Mouse (Mus musculus) CH12.LX (cell line): ENCODE results near the gene Ociad1. TPM values are rescaled to one million over a fixed set of nuclear protein-coding genes. Genes with fewer than 3 reads are reported as not detected.
A peak's percentile ranks its signal among the peaks of the same experiment; 100 is the strongest.

Source experiments
- DNase-seq: peaks from one replicate; pipeline ENCODE4 v3.0.0-alpha.2; 2013; ENCODE audit errors: extremely low read depth
- H3K27ac ChIP-seq: 2 replicates; pipeline ENCODE4 v1.5.1; 2012; ENCODE audit warnings: low read depth, mild to moderate bottlenecking, control low read depth, moderate library complexity; ENCODE audit not compliant: insufficient read depth
- H3K27me3 ChIP-seq: replicated peaks from 2 replicates; pipeline ENCODE3; 2012; ENCODE audit warnings: inconsistent platforms
- H3K36me3 ChIP-seq, 2 experiments: replicated peaks in 1 of 2; 2 replicates each; pipeline versions ENCODE3 to v1.6.1; 2012; ENCODE audit warnings: inconsistent platforms in 1 of 2, low read length in 1 of 2, mild to moderate bottlenecking in 1 of 2, mixed read lengths in 1 of 2, moderate library complexity in 1 of 2; ENCODE audit not compliant: control insufficient read depth in 1 of 2, insufficient read depth in 1 of 2
- H3K4me1 ChIP-seq, 2 experiments: 2 replicates each; pipeline ENCODE4 v1.6.1; 2012; ENCODE audit warnings: inconsistent platforms in 1 of 2, moderate library complexity in 1 of 2; ENCODE audit not compliant: insufficient read depth in 2 of 2, control insufficient read depth in 1 of 2
- H3K4me2 ChIP-seq: 2 replicates; pipeline ENCODE4 v1.6.1; 2012; ENCODE audit warnings: low read depth, mild to moderate bottlenecking, control low read depth; ENCODE audit not compliant: poor library complexity, insufficient read depth, severe bottlenecking
- H3K4me3 ChIP-seq, 3 experiments: fragments of 150-350 bp in 1 of 3; sonication (generic) in 1 of 3; replicated peaks in 1 of 3; 2 replicates each; pipeline versions ENCODE3 to v1.5.1; 2011 to 2012; ENCODE audit warnings: low read depth in 2 of 3, low read length in 2 of 3, mild to moderate bottlenecking in 2 of 3, moderate library complexity in 2 of 3, control low read depth in 1 of 3, improper control_type of control experiment in 1 of 3, inconsistent platforms in 1 of 3, mixed read lengths in 1 of 3; ENCODE audit not compliant: poor library complexity in 1 of 3
- H3K79me2 ChIP-seq: replicated peaks from 2 replicates; pipeline ENCODE4 v1.6.1; 2012; ENCODE audit warnings: mild to moderate bottlenecking, moderate library complexity; ENCODE audit not compliant: control insufficient read depth, poor library complexity, insufficient read depth, severe bottlenecking; ENCODE audit errors: extremely low read depth
- H3K9ac ChIP-seq: 2 replicates; pipeline ENCODE4 v1.6.1; 2012; ENCODE audit warnings: low read depth, mild to moderate bottlenecking, control low read depth, moderate library complexity; ENCODE audit not compliant: insufficient read depth
- H3K9me3 ChIP-seq: replicated peaks from 2 replicates; pipeline ENCODE3; 2012; ENCODE audit warnings: low read length, inconsistent platforms, mixed read lengths
- CHD1 ChIP-seq: IDR thresholded peaks from 2 replicates; pipeline ENCODE4 v1.6.1; 2012; ENCODE audit warnings: low read depth, low read length, improper control_type of control experiment, inconsistent platforms
- E2F4 ChIP-seq: IDR thresholded peaks from 2 replicates; pipeline ENCODE4 v1.6.1; 2011; ENCODE audit warnings: low read depth, low read length, improper control_type of control experiment; ENCODE audit not compliant: insufficient replicate concordance
- ELF1 ChIP-seq: IDR thresholded peaks from 2 replicates; pipeline ENCODE4 v1.6.1; 2014; ENCODE audit warnings: low read depth, mild to moderate bottlenecking, inconsistent platforms, low read length, improper control_type of control experiment
- JUND ChIP-seq: conservative IDR thresholded peaks from 2 replicates; pipeline ENCODE4 v1.6.1; 2011; ENCODE audit warnings: low read depth, low read length, improper control_type of control experiment
- KAT2A ChIP-seq: IDR thresholded peaks from 2 replicates; pipeline ENCODE4 v1.6.1; 2012; ENCODE audit warnings: low read length, improper control_type of control experiment, inconsistent platforms; ENCODE audit not compliant: insufficient replicate concordance
- MAX ChIP-seq: IDR thresholded peaks from 2 replicates; pipeline ENCODE4 v1.6.1; 2011; ENCODE audit warnings: low read length, improper control_type of control experiment
- MEF2A ChIP-seq: IDR thresholded peaks from 2 replicates; pipeline ENCODE4 v1.6.1; 2014; ENCODE audit warnings: low read depth, mild to moderate bottlenecking, inconsistent platforms, low read length, improper control_type of control experiment, borderline replicate concordance
- MXI1 ChIP-seq: IDR thresholded peaks from 2 replicates; pipeline ENCODE4 v1.6.1; 2011; ENCODE audit warnings: mild to moderate bottlenecking, low read depth, low read length, improper control_type of control experiment
- MYC ChIP-seq: IDR thresholded peaks from 2 replicates; pipeline ENCODE4 v1.6.1; 2011; ENCODE audit warnings: low read depth, mild to moderate bottlenecking, improper control_type of control experiment, low read length
- PAX5 ChIP-seq: IDR thresholded peaks from 2 replicates; pipeline ENCODE4 v1.6.1; 2012; ENCODE audit warnings: low read length, inconsistent platforms, mixed read lengths
- POLR2A ChIP-seq: IDR thresholded peaks from 2 replicates; pipeline ENCODE4 v1.6.1; 2011; ENCODE audit warnings: low read depth, mild to moderate bottlenecking, improper control_type of control experiment, low read length
- POLR2AphosphoS2 ChIP-seq: IDR thresholded peaks from 2 replicates; pipeline ENCODE4 v1.6.1; 2011; ENCODE audit warnings: low read depth, low read length, improper control_type of control experiment
- RCOR1 ChIP-seq: conservative IDR thresholded peaks from 2 replicates; pipeline ENCODE4 v1.6.1; 2012; ENCODE audit warnings: low read depth, mild to moderate bottlenecking, inconsistent platforms, low read length, improper control_type of control experiment
- SIN3A ChIP-seq: IDR thresholded peaks from 2 replicates; pipeline ENCODE4 v1.6.1; 2012; ENCODE audit warnings: low read length, improper control_type of control experiment, inconsistent platforms
- TBP ChIP-seq: conservative IDR thresholded peaks from 2 replicates; pipeline ENCODE4 v1.6.1; 2011; ENCODE audit warnings: low read depth, low read length, improper control_type of control experiment
- TCF12 ChIP-seq: IDR thresholded peaks from 2 replicates; pipeline ENCODE4 v1.6.1; 2014; ENCODE audit warnings: low read depth, mild to moderate bottlenecking, inconsistent platforms, low read length, improper control_type of control experiment
- UBTF ChIP-seq: IDR thresholded peaks from 2 replicates; pipeline ENCODE4 v1.6.1; 2012; ENCODE audit warnings: low read depth, mild to moderate bottlenecking, inconsistent platforms, low read length, improper control_type of control experiment, moderate library complexity
- USF1 ChIP-seq: IDR thresholded peaks from 2 replicates; pipeline ENCODE4 v1.6.1; 2014; ENCODE audit warnings: low read depth, mild to moderate bottlenecking, inconsistent platforms, low read length, improper control_type of control experiment
- USF2 ChIP-seq: conservative IDR thresholded peaks from 2 replicates; pipeline ENCODE4 v1.6.1; 2011; ENCODE audit warnings: low read depth, low read length, improper control_type of control experiment
- ZKSCAN1 ChIP-seq: IDR thresholded peaks from 2 replicates; pipeline ENCODE4 v1.6.1; 2012; ENCODE audit warnings: low read depth, inconsistent platforms, low read length, improper control_type of control experiment, borderline replicate concordance
- ZNF384 ChIP-seq: IDR thresholded peaks from 2 replicates; pipeline ENCODE4 v1.6.1; 2012; ENCODE audit warnings: low read depth, low read length, improper control_type of control experiment, inconsistent platforms
- dilution Hi-C: fragments of 300-500 bp; cut with MboI; formaldehyde crosslinking; loops from 2 replicates; pipeline ENCODE4 v1.14.3; 2020; ENCODE audit warnings: low sequenced_read_pairs; ENCODE audit not compliant: extremely low pct_unique_long_range_greater_than_20kb, extremely low pct_ligation_motif_present
- in situ Hi-C: fragments of 300-500 bp; cut with MboI; formaldehyde crosslinking; loops from 3 replicates; pipeline ENCODE4 v1.14.3; 2019; ENCODE audit warnings: low sequenced_read_pairs, low pct_ligation_motif_present, low pct_unique_long_range_greater_than_20kb, mixed read lengths
- polyA plus RNA-seq: library from polyadenylated mRNA; unstranded; fragments of >175 nt; gene quantifications from 2 replicates; pipeline ENCODE4 v1.2.1, GENCODE M21; 2012; ENCODE audit warnings: low read depth; ENCODE audit not compliant: insufficient read length
- total RNA-seq, 2 experiments: library from RNA; depleted of rRNA; stranded (reverse); fragments of 300-350 nt in 1 of 2; fragments of >200 nt in 1 of 2; gene quantifications; 2 replicates each; pipeline ENCODE4 v1.2.3; 2012 to 2014

The Ociad1 gene
- total and polyA plus RNA-seq, 3 experiments = 153 to 329 (median 292) TPM

DNA sequence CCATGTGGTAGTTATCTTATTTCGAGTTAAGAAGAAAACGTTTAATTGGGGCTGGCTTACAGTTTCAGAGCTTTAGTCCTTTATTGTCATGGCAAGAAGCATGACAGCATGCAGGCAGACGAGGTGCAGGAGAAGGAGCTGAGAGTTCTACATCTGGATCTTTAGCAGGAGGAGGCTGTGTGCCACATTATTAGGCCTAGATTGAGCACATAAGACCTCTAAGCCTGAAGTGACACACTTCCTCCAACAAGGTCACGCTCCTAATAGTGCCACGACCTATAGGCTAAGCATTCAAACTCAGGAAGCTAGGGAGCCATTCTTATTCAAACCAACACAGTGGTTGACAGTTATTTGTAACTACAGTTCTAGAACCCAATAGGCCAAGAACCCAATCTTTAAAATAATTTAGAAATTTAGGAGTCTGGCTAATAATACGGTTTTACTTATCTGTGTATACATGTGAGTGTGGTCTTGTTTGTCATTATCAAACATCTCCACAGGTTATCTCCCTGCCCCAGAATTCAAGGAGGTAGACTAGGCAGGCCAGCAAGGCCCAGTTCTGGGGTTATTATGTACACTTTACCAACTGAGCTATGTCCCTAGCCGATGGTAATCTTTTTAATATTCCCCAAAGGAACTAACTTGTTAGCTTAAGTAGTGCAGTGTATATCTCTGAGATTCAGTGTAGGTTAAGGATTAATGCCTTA, 9.2 kb downstream of the Ociad1 start:
- TF ChIP-seq MEF2A (no peak), MAX (no peak), SIN3A (no peak), MYC (no peak), UBTF (no peak)
- Histone ChIP-seq H3K9me3 (no peaks in the 10 kb centered on the region), H3K27me3 (no peaks in the 10 kb centered on the region), H3K36me3 (peaks cover 62 to 88% of the 10 kb centered on the region in 2 experiments), H3K4me2 (no peak overlapping the region), H3K4me3 (no peak overlapping the region), H3K79me2 (peaks cover 38% of the 10 kb centered on the region), H3K9ac (no peak overlapping the region), H3K27ac (no peak overlapping the region), H3K4me1 (peaks cover 3 to 19% of the 10 kb centered on the region in 2 experiments)
- in situ Hi-C loops (no loop called here), dilution Hi-C loops (no loop called here)
- DNase-seq = no peak

- DNase-seq = no peak
- dilution Hi-C loops = no loop called here
- peaks cover 5 to 13% of the 10 kb centered on the region in 2 experiments for H3K4me1 ChIP-seq
Observed at GRCm38 (mm10) chr5:73304507-73304906, 11.9 kb downstream of the Ociad1 start.

GRCm38 (mm10) chr5:73306486-73306885, 13.9 kb downstream of the Ociad1 start:
- in situ Hi-C loops = no loop called here
- no peak for DNase-seq
- dilution Hi-C loops = no loop called here

More at GRCm38 (mm10) chr5:73304507-73304906, 11.9 kb downstream of the Ociad1 start:
- no peak overlapping the region for H3K4me3 ChIP-seq
- peaks cover 66 to 92% of the 10 kb centered on the region in 2 experiments for H3K36me3 ChIP-seq
- H3K9me3 ChIP-seq = no peaks in the 10 kb centered on the region
- no peaks in the 10 kb centered on the region for H3K27me3 ChIP-seq
- no peak overlapping the region for H3K27ac ChIP-seq
- no peak overlapping the region for H3K9ac ChIP-seq
- in situ Hi-C loops = no loop called here
- H3K4me2 ChIP-seq = no peak overlapping the region
- peaks cover 40% of the 10 kb centered on the region for H3K79me2 ChIP-seq
- TF ChIP-seq MEF2A (no peak), CHD1 (no peak), ZNF384 (no peak), MXI1 (no peak), MYC (no peak), TCF12 (no peak), POLR2AphosphoS2 (no peak), TBP (no peak), PAX5 (no peak), USF2 (no peak), E2F4 (no peak), USF1 (no peak), POLR2A (no peak), ELF1 (no peak), ZKSCAN1 (no peak), KAT2A (no peak), JUND (no peak)

More at GRCm38 (mm10) chr5:73306486-73306885, 13.9 kb downstream of the Ociad1 start:
- peaks cover 10 to 24% of the 10 kb centered on the region in 2 experiments for H3K4me1 ChIP-seq
- H3K9me3 ChIP-seq = no peaks in the 10 kb centered on the region
- H3K4me2 ChIP-seq = no peak overlapping the region
- H3K36me3 ChIP-seq = peaks cover 59 to 91% of the 10 kb centered on the region in 2 experiments
- H3K27ac ChIP-seq = peak overlapping the region; percentile 41
- peaks cover 37% of the 10 kb centered on the region for H3K79me2 ChIP-seq
- no peak overlapping the region for H3K9ac ChIP-seq
- no peak overlapping the region for H3K4me3 ChIP-seq
- no peaks in the 10 kb centered on the region for H3K27me3 ChIP-seq
- TF ChIP-seq RCOR1 = no peak
